Mouse (Mus musculus) spleen, adult 2 months (tissue): Measurements from ENCODE around the gene Klhdc3. TPM values are rescaled to one million over a fixed set of nuclear protein-coding genes. Genes with fewer than 3 reads are reported as not detected.

Experiments used
- DNase-seq, 2 experiments: peaks; one replicate each; pipeline versions ENCODE4 v3.0.0 to v3.0.0-alpha.2; 2012 to 2021; ENCODE audit warnings: low spot score in 2 of 2, low read depth in 1 of 2
- H3K27ac ChIP-seq: fragments of 200-500 bp; 2 replicates; pipeline ENCODE4 v1.5.1; 2012; ENCODE audit warnings: low read length, inconsistent platforms; ENCODE audit not compliant: insufficient read depth
- H3K27me3 ChIP-seq: fragments of 200-500 bp; 2 replicates; pipeline ENCODE4 v1.6.1; 2012; ENCODE audit warnings: mild to moderate bottlenecking, moderate library complexity, low read length, inconsistent platforms; ENCODE audit not compliant: control insufficient read depth, insufficient read depth
- H3K36me3 ChIP-seq: fragments of 200-500 bp; 2 replicates; pipeline ENCODE4 v1.6.1; 2012; ENCODE audit warnings: mild to moderate bottlenecking, low read length, inconsistent platforms; ENCODE audit not compliant: control insufficient read depth, insufficient read depth
- H3K4me1 ChIP-seq: fragments of 200-500 bp; 2 replicates; pipeline ENCODE4 v1.6.1; 2011; ENCODE audit warnings: inconsistent platforms; ENCODE audit not compliant: control insufficient read depth, insufficient read depth, insufficient read length
- H3K4me3 ChIP-seq: fragments of 200-500 bp; 2 replicates; pipeline ENCODE4 v1.5.1; 2011; ENCODE audit warnings: mild to moderate bottlenecking, inconsistent platforms; ENCODE audit not compliant: insufficient read depth, insufficient read length; ENCODE audit errors: extremely low read depth
- CTCF ChIP-seq: fragments of 200-500 bp; IDR thresholded peaks from 2 replicates; pipeline ENCODE4 v1.5.1; 2011; ENCODE audit warnings: mild to moderate bottlenecking, inconsistent platforms; ENCODE audit not compliant: insufficient read depth, insufficient read length, insufficient replicate concordance; ENCODE audit errors: extremely low read depth
- POLR2A ChIP-seq: fragments of 200-500 bp; IDR thresholded peaks from 2 replicates; pipeline ENCODE4 v1.6.1; 2011; ENCODE audit warnings: low read depth, low read length, inconsistent platforms
- WGBS: fragments of 180-500 bp; shearing (Covaris S2); methylation state at CpG from one replicate; pipeline ENCODE4 v1.1.7; 2018; 5-methylcytosine and 5-hydroxymethylcytosine counted together
- polyA plus RNA-seq: library from polyadenylated mRNA; depleted of rRNA; stranded (reverse); fragments of >200 nt; gene quantifications from 2 replicates; pipeline ENCODE4 v1.2.3, GENCODE M21; 2012; rRNA removed

Klhdc3 gene
- polyA plus RNA-seq, 1 experiment, result 57.5 TPM

GRCm38 (mm10) chr17:46624598-46624997 is 56.1 kb downstream of the Klhdc3 start:
- Histone ChIP-seq H3K27ac (no peak overlapping the region), H3K4me3 (no peak overlapping the region), H3K27me3 (peaks cover 7% of the 10 kb centered on the region), H3K36me3 (no peaks in the 10 kb centered on the region), H3K4me1 (peaks cover 4% of the 10 kb centered on the region; the same call in 1 of the 2 replicates)
- DNase-seq, result no peak
- WGBS, result 73% methylated on average over 12 of the region's 12 CpGs
- no peak for TF ChIP-seq CTCF
- no peak for TF ChIP-seq POLR2A

Other genes starting within 250 kb of the Klhdc3 start
- 0.07 TPM in 1 of 2 replicates, not detected in the other for gene Slc22a7, start 242.5 kb downstream of the Klhdc3 start, polyA plus RNA-seq
- gene Ttbk1, start 193.2 kb downstream of the Klhdc3 start, polyA plus RNA-seq, result 0.82 and 0.89 TPM in 2 replicates
- 2.3 and 3.6 TPM in 2 replicates for gene Dnph1, start 184.2 kb downstream of the Klhdc3 start, polyA plus RNA-seq
- 16.2 and 19.4 TPM in 2 replicates for gene Cul9, start 134.5 kb downstream of the Klhdc3 start, polyA plus RNA-seq
- gene Srf, start 124.7 kb downstream of the Klhdc3 start, polyA plus RNA-seq, result 146 and 226 TPM in 2 replicates
- gene Ptk7, start 51.4 kb downstream of the Klhdc3 start, polyA plus RNA-seq, result 8.5 and 11.1 TPM in 2 replicates
- 14.2 and 14.6 TPM in 2 replicates for gene Klc4, start 34.9 kb downstream of the Klhdc3 start, polyA plus RNA-seq
- gene Mrpl2, start 34.7 kb downstream of the Klhdc3 start, polyA plus RNA-seq, result 48.3 and 49.8 TPM in 2 replicates
- 19.0 and 21.5 TPM in 2 replicates for gene Cul7, start 30.6 kb downstream of the Klhdc3 start, polyA plus RNA-seq
- 25.8 and 32.8 TPM in 2 replicates for gene Rrp36, start 6.6 kb downstream of the Klhdc3 start, polyA plus RNA-seq
- 30.2 and 34.6 TPM in 2 replicates for gene Mea1, start 2.1 kb downstream of the Klhdc3 start, polyA plus RNA-seq
- gene Ppp2r5d, start 24.2 kb upstream of the Klhdc3 start, polyA plus RNA-seq, result 28.8 and 34.2 TPM in 2 replicates
- 44.9 and 64.0 TPM in 2 replicates for gene Pex6, start 30.5 kb upstream of the Klhdc3 start, polyA plus RNA-seq
- gene Gnmt, start 48.3 kb upstream of the Klhdc3 start, polyA plus RNA-seq, result 6.4 and 8.1 TPM in 2 replicates
- 55.6 and 62.8 TPM in 2 replicates for gene Cnpy3, start 71.3 kb upstream of the Klhdc3 start, polyA plus RNA-seq
- gene Ptcra, start 82.8 kb upstream of the Klhdc3 start, polyA plus RNA-seq, result 0.08 and 0.20 TPM in 2 replicates
- gene 2310039H08Rik, start 91.7 kb upstream of the Klhdc3 start, polyA plus RNA-seq, result 37.3 and 73.8 TPM in 2 replicates
- gene Rpl7l1, start 101.8 kb upstream of the Klhdc3 start, polyA plus RNA-seq, result 13.7 and 14.0 TPM in 2 replicates
- gene Bicral, start 177.6 kb upstream of the Klhdc3 start, polyA plus RNA-seq, result 14.4 and 14.5 TPM in 2 replicates
- 17.2 and 21.3 TPM in 2 replicates for gene Tbcc, start 209.8 kb upstream of the Klhdc3 start, polyA plus RNA-seq
- not detected in 2 replicates for gene Prph2, start 229.5 kb upstream of the Klhdc3 start, polyA plus RNA-seq